Mouse (Mus musculus): ENCODE measurements around the gene Phc2. TPM values are rescaled to one million over a fixed set of nuclear protein-coding genes. Genes with fewer than 3 reads are reported as not detected.

The Phc2 gene
- total RNA-seq, 4 experiments from 2014 or later = 26.8 to 38.7 (median 30.2) TPM

DNA sequence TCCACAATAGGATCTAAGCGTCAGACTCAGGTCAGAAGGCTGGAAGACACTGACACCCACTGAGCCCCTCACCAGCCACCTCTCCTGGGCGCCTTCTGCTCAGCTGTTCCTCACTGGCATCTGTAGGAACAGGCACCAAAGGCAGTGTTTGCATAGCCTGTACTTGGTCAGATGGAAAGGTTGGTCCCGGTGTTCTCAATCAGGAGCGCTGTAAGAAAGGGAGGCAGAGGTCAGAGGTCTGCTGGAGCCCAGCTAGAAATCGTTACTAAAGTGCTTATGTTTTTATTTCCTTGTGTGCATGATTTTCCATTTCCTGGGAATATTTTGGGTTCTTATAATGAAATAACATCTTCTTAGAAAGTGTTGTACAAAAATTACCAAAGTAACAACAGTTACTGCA lies 87.4 kb downstream of the Phc2 start:
- DNase-seq (ENCODE audit: low spot score) = no peak

DNA sequence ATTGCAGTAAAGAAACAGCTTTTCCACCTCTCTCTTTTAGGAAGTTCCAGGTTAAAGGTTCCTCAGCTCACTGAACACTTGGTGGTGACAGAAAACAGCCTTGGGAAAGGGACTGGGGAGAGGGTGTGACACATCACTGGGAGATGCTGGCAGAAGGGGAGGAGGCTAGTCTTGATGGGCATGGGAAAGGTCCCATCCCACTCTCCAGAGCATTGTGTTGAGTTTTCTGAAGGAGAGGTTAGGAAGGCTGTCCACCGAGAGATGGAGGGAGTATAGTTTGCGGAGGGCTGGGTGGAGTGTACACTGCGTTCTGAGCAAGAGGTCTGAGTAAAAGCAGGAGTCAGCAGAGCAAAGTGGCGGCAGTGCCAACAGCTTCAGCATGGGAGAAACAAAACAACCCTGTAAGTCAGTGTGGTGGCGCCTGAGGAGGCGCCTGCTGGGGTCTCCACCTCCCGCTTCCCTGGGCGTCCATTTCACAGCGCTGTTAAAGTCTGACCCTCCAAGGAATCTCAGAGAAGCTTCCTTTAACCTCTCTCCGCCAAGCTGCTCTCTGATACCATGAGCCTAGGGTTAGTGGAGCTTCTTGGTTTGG lies 88.0 kb downstream of the Phc2 start:
- DNase-seq (ENCODE audit: low spot score) = no peak

- no peak for DNase-seq (ENCODE audit: low spot score)
Observed at GRCm38 (mm10) chr4:128743031-128743626, 88.6 kb downstream of the Phc2 start.

GRCm38 (mm10) chr4:128745160-128745559 lies 90.7 kb downstream of the Phc2 start:
- DNase-seq (ENCODE audit: low spot score) = no peak

DNA sequence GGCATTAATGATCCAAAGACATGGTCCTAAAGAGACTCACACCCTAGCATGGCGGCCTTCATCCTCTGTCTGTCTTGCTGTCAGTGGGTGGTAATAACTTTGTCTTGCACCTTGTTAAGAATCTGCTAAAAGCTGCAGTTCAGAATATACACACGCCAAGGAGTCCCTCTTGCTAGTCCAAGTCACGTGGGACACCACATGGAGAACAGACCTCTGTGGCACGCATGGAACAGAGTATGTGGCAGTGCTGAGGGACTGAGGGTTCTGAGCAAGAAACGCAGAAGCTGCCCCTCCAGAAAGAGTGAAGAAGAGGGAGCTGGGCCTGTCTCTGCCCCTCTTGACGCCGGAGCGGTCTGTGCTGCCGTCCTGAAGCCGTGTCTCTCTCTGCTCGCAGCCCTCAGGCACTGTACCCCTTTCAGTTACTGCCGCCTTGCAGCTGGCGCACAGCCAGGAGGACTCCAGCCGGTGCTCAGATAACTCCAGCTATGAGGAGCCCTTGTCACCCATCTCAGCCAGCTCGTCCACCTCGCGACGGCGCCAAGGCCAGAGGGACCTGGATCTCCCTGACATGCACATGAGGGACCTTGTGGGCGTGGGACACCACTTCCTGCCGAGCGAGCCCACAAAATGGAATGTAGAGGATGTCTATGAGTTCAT lies 93.2 kb downstream of the Phc2 start:
- DNase-seq (ENCODE audit: low spot score) = no peak

GRCm38 (mm10) chr4:128748309-128748708 lies 93.8 kb downstream of the Phc2 start:
- no peak for DNase-seq (ENCODE audit: low spot score)

GRCm38 (mm10) chr4:128751006-128751405 lies 96.5 kb downstream of the Phc2 start:
- DNase-seq (ENCODE audit: low spot score) = no peak

DNA sequence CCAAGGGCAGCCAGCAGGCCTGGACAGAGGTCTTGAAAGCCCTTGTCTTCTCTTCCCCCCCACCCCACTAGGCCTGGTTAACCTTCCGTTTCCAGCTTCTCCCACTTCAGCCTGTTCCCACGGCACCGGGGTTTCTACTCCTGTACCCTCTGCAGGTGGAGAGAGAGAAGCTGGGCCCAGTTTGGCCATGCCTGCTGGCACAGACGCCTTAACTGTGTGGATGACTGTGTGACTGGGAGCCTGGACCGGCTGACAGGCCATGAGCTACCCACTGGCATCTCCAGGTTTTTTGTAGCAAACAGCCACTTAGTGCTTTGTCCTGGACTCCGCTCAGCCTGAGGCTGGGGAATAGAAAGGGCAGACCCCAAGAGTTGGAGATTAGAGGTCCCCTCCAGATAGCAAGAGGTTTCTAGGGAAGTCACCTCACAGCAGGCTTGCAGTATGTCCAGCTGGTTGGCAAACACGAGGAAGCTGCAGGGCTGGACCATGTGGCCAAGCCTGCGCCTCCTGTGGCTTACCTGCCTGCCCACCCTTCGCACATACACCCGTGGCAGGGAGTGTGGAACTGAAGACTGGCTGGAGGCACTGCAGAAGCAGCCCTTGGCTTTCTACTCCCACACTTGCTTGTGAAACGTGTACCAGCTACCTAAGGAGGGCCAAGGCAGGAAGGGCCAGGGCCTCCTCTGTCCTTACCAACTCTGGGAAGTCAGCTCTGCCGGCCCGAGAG lies 97.7 kb downstream of the Phc2 start:
- DNase-seq (ENCODE audit: low spot score) = no peak

- no peak for DNase-seq (ENCODE audit: low spot score)
Observed at GRCm38 (mm10) chr4:128753571-128753970, 99.1 kb downstream of the Phc2 start.

GRCm38 (mm10) chr4:128755064-128755463 lies 100.6 kb downstream of the Phc2 start, which contains the start of gene A3galt2:
A3galt2 (plus strand) TSS chr4:128755364.
- no peak for DNase-seq (ENCODE audit: low spot score)

DNA sequence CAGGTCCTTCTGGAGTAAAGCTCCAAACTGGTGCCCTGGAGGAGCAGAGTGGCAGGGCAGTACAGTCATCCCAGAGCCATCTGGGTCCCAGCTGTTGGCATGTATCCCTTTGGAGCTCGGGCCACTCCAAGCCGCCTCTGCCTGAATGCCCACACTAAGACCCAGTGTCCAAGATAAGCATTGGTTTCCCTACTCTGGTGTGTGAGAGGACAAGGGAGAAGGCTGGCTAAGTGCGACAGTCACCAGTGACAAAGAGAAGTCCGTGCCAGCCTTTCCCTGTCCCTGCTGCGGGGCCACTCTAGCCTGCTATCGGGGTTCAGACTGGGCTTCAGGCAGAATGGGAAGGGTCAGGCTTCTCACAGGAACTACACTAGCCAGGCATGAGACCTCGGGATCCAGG lies 101.4 kb downstream of the Phc2 start:
- DNase-seq (ENCODE audit: low spot score) = no peak

DNA sequence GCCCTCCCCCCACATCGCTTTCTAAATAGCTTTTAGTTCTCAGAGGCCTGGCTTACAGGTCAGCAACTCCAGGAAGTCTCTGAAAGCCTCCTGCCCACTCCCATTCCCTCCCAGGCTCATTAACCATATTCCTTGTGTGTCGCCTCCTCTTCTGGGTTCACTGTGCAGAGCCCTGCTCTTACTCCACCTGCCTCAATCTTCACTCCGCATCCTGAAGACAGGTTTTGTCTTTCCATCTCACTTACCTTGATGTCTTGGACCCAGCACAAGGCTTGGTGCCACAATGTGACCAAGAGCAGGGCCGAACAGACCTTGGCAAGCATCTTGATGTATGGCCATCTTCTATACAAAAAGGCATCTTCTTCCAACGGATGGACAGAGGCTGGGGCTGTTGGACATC lies 104.7 kb downstream of the Phc2 start:
- DNase-seq (ENCODE audit: low spot score) = no peak

DNA sequence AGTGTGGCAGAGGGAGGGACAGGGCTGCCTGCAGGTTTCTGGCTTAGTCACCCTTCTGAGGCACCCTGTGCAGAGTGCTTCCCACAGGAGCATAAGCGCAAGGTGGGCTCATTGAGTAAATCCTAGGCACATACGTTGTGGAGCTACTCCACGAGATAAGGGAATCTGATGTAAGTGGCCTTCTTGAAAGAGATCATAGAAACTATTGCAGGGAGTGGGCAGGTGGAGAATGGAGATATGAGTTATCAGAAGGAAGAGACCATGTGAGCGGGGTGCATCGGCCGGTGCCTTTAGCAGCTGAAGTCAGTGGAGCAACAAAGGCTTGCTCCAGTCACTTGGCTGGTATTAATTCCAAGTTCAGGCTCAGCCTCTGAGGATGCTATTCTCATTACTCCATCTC lies 105.5 kb downstream of the Phc2 start:
- no peak for DNase-seq (ENCODE audit: low spot score)

DNA sequence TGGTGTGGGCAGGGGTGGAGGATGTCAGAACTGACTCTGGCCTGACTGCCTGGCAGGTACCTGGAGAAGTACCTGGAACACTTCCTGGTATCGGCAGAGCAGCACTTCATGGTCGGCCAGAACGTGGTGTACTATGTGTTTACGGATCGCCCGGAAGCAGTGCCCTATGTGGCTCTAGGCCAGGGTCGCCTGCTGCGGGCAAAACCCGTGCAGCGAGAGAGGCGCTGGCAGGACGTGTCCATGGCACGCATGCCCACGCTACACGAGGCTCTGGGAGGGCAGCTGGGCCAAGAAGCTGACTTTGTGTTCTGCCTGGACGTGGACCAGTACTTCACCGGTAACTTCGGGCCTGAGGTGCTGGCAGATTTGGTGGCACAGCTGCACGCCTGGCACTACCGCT lies 112.4 kb downstream of the Phc2 start:
- DNase-seq (ENCODE audit: low spot score) = no peak

- peak; percentile 17 for DNase-seq (ENCODE audit: low spot score)
Observed at GRCm38 (mm10) chr4:128768120-128768519, 113.6 kb downstream of the Phc2 start.

- DNase-seq (ENCODE audit: low spot score) = no peak
Observed at GRCm38 (mm10) chr4:128769569-128770355, 115.3 kb downstream of the Phc2 start.

- DNase-seq (ENCODE audit: low spot score) = no peak
Observed at GRCm38 (mm10) chr4:128770698-128771097, 116.2 kb downstream of the Phc2 start.

DNA sequence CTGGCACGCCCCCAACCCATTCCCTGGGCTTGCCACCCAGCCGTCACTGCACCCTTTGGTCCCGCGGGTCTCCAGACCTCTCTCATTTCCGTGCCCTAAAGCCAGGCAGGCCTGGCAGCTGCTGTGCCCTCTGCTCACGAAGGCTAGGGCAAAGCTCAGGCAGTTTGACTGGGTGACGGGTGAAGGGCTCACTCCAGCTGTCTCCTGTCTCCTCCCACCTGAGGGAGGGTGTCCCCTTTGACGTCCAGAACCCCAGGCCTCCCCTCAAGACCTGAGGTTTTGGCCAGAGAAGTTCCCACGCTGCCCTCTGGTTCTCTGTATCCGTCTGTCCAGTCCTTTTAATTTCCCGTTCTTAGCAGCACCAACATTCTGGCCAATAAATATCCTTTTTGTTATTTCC lies 119.3 kb downstream of the Phc2 start:
- DNase-seq (ENCODE audit: low spot score) = no peak

DNA sequence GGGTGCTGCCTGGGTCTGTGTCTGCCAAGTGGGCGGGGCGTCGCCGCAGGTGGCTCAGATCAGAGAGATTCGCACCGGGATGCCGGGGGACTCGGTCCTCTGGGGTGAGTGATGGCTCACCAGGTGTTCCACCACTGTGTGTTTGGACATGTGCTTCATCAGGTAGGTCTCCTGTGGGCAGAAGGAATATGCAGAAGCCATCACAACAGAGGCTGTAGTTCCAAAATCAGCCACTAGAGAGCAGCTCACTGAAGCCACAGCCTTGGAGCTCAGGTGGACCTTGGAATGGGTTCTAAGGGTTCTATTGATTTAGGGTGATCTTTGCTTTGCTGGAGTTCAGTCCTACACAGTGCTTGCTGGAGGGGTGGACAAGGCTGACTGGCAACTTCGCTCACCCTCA lies 120.0 kb downstream of the Phc2 start:
- DNase-seq (ENCODE audit: low spot score) = peak; percentile 36

DNA sequence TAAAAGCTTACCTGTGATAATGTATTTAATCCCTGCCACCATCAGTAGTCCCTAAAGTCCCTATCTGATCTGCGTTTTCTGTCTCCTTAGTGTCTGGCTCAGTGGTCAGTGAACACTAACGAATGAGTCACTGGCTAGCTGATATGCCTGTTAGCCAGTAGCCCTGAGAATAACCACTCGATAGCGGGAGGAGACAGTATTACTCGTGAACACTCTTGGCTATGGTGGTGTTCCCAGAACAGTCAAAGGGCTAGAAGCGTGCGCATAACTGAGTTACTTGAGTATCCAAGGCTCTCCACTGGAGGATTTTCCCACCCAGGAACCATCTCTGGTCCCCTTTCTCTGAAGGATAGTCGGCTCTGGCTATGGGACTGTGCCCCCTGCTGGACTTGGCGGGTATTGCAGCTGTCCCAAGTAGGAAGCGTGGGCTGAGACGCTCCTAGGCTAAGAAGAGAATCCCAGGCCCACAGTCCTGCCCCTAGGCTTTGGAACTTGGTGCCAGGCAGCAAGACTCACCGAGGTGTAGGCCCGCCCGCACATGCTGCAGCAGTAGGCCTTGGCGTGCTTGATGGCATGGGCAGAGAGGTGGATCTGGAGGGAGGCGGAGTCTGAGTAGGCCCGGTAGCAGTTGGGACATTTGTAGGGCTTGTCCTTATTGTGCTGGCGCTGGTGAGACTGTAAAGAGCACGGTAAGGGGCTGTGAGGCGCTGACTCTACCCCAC lies 122.2 kb downstream of the Phc2 start:
- peak; percentile 78 for DNase-seq (ENCODE audit: low spot score)

DNA sequence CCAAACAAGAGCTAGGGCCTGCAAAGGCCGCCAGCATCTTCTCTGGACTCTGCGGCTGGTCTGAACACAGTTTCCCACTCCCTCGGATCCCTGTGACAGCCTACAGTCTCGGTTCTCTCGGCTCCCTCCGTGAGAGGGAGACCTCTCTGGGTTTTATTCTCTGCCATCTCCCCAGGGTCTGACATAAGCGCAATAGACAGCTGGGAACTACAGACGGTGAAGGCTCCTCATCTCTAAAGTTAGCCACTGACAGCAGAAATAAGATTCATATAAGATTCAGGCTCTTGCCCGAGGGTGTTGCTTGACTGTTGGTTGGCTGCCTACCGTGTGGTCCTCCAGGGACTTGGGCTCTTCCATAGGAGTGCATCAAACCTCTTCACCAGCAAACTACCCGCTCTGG lies 123.1 kb downstream of the Phc2 start:
- no peak for DNase-seq (ENCODE audit: low spot score)

All from heart, adult 8-10 months (tissue).